Mouse (Mus musculus) CD4-positive, CD25-positive, alpha-beta regulatory T cell, adult 2 months (primary cell): Measurements from ENCODE around the gene Uap1.

Experiments used
- DNase-seq: peaks from one replicate; pipeline ENCODE4 v3.0.0-alpha.2; 2012; ENCODE audit warnings: low read depth, low spot score

Gene Uap1

GRCm38 (mm10) chr1:170174814-170175332 is at the start of gene Uap1:
TSS of gene Uap1 (minus strand) at chr1:170174957.
- DNase-seq: peak; percentile 100

GRCm38 (mm10) chr1:170223276-170223675 is 48.5 kb upstream of the Uap1 start:
- no peak for DNase-seq

GRCm38 (mm10) chr1:170220351-170220750 is 45.6 kb upstream of the Uap1 start:
- DNase-seq: no peak

- DNase-seq: peak; percentile 73
Observed at GRCm38 (mm10) chr1:170218091-170218884, 43.5 kb upstream of the Uap1 start.

GRCm38 (mm10) chr1:170215590-170215989 is 40.8 kb upstream of the Uap1 start:
- no peak for DNase-seq

GRCm38 (mm10) chr1:170214757-170215522 is 40.2 kb upstream of the Uap1 start, which contains the start of gene Uhmk1:
TSS of gene Uhmk1 (minus strand) at chr1:170215397.
- DNase-seq: peak; percentile 91

GRCm38 (mm10) chr1:170214383-170214756 is 39.6 kb upstream of the Uap1 start:
- no peak for DNase-seq

- no peak for DNase-seq
Observed at GRCm38 (mm10) chr1:170213181-170213879, 38.6 kb upstream of the Uap1 start.

GRCm38 (mm10) chr1:170206395-170206794 is 31.6 kb upstream of the Uap1 start:
- no peak for DNase-seq

GRCm38 (mm10) chr1:170200379-170200778 is 25.6 kb upstream of the Uap1 start:
- DNase-seq: peak; percentile 63

GRCm38 (mm10) chr1:170196211-170196610 is 21.5 kb upstream of the Uap1 start:
- no peak for DNase-seq

- DNase-seq: no peak
Observed at GRCm38 (mm10) chr1:170191925-170192324, 17.2 kb upstream of the Uap1 start.

- DNase-seq: no peak
Observed at GRCm38 (mm10) chr1:170190225-170190624, 15.5 kb upstream of the Uap1 start.

GRCm38 (mm10) chr1:170188601-170189000 is 13.8 kb upstream of the Uap1 start:
- DNase-seq: no peak

GRCm38 (mm10) chr1:170186531-170186930 is 11.8 kb upstream of the Uap1 start:
- DNase-seq: no peak

GRCm38 (mm10) chr1:170185137-170185536 is 10.4 kb upstream of the Uap1 start:
- DNase-seq: no peak

GRCm38 (mm10) chr1:170182706-170183105 is 7.9 kb upstream of the Uap1 start:
- no peak for DNase-seq

GRCm38 (mm10) chr1:170176661-170177239 is 2.0 kb upstream of the Uap1 start:
- DNase-seq: no peak

GRCm38 (mm10) chr1:170175848-170176247 is 1.1 kb upstream of the Uap1 start:
- DNase-seq: peak; percentile 19

- no peak for DNase-seq
Observed at GRCm38 (mm10) chr1:170173991-170174813, 555 bp downstream of the Uap1 start.

- DNase-seq: peak; percentile 34
Observed at GRCm38 (mm10) chr1:170167781-170168180, 7.0 kb downstream of the Uap1 start.
